Mouse (Mus musculus): ENCODE measurements around the gene Fntb.

DNA sequence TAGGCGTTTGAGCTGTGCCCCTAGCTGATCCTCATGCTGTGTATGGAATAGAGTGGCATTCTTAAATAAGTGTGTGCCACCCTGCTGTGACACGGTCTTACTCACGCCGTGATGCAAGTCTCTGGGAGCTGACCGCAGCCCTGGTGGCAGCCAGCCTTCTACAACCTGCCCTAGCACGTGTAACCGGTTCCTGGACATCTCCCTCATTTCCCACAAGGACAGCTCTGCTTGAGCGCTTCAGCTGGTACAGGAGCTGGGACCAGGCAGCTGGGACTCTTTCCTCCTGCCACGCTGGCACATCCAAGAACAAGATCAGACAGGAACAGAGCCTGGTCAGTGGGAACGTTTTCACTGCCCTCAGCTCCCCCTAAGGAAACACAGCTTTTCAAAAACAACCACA, 162.2 kb downstream of the Fntb start:
- TF ChIP-seq CTCF (conservative IDR thresholded peaks at IDR 0.05; ENCODE audit: insufficient read depth, insufficient read length, low read depth, low read length) (no peak), POLR2A (IDR thresholded peaks at IDR 0.05; ENCODE audit: low read depth, low read length) (no peak)
